Mouse (Mus musculus): ENCODE measurements at regions not wholly inside any gene's neighbourhood (a gene's known extent, or its start where the extent isn't known, plus 50 kb on each side); places are given as distances from the start of the nearest gene placed in this dataset.
A peak's percentile ranks its signal among the peaks of the same experiment; 100 is the strongest.
"Not testable (repeated sequence)": the region's sequence is repeated elsewhere in the genome, so short reads cannot be mapped to it uniquely, and the experiment has no call there.

DNA sequence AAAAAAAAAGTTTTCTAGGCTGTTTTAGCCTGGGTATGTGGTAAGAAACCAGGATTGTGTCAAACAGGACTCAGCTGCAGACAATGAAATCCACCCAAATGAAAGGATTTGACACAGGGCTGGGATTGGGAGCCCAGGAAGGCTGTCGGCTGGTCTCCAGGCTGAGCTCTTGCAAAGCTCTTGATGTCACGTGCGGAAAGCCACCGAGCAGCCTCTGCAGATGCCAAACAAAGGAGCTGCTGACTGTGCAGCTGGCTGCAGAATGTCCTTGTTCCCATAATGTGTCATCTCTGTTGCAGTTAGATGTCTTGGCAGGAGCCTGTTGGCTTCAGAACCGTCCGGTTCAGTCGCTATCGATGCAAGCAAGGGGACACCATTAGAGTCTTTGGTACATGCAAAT, 56.1 kb downstream of the Bbs10 start:
- Histone ChIP-seq H3K27ac (ENCODE audit: low read length) (no peak overlapping the region), H3K9ac (replicated peaks; ENCODE audit: low read depth, low read length) (no peak overlapping the region), H3K36me3 (ENCODE audit: control insufficient read depth, insufficient read depth, low read length) (no peaks in the 10 kb centered on the region), H3K4me2 (replicated peaks; ENCODE audit: low read depth, low read length) (no peak overlapping the region), H3K4me1 (ENCODE audit: control insufficient read depth, insufficient read depth, low read length) (no peaks in the 10 kb centered on the region), H3K4me3 (ENCODE audit: low read depth, low read length) (no peak overlapping the region), H3K27me3 (ENCODE audit: control insufficient read depth, insufficient read depth, low read length) (no peaks in the 10 kb centered on the region), H3K9me3 (ENCODE audit: control insufficient read depth, low read depth, low read length) (no peaks in the 10 kb centered on the region)
- WGBS: 68% methylated on average over 8 of the region's 8 CpGs
- ATAC-seq (ENCODE audit: insufficient number of reproducible peaks, insufficient read depth, low FRiP score, low read depth): no peak

DNA sequence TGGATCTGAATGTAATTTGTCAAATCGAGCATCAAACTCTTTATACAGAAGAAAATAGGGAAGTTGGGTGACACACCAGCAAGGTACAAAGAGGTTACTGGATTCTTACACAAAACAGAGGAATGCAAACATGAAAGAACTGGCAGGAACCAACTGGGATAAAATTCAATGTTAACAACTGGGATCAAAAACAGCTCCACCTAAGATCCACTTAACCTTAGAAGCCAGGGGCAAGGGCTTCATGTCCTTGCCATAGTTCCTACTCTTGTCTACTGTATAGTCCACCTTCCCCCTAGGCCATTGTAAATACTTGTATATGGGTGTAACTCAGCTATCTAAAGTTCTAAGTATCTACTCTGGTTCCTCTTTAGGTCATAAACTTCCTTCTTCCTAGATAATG, 59.9 kb downstream of the Bbs10 start:
- not testable (repeated sequence) for H3K9ac ChIP-seq (replicated peaks; ENCODE audit: low read depth, low read length); H3K4me3 ChIP-seq (ENCODE audit: low read depth, low read length); H3K36me3 ChIP-seq (ENCODE audit: control insufficient read depth, insufficient read depth, low read length); ATAC-seq (ENCODE audit: insufficient number of reproducible peaks, insufficient read depth, low FRiP score, low read depth); H3K4me1 ChIP-seq (ENCODE audit: control insufficient read depth, insufficient read depth, low read length); H3K4me2 ChIP-seq (replicated peaks; ENCODE audit: low read depth, low read length); H3K27ac ChIP-seq (ENCODE audit: low read length); H3K27me3 ChIP-seq (ENCODE audit: control insufficient read depth, insufficient read depth, low read length); H3K9me3 ChIP-seq (ENCODE audit: control insufficient read depth, low read depth, low read length)
- 81% methylated on average over 1 of the region's 1 CpGs for WGBS

DNA sequence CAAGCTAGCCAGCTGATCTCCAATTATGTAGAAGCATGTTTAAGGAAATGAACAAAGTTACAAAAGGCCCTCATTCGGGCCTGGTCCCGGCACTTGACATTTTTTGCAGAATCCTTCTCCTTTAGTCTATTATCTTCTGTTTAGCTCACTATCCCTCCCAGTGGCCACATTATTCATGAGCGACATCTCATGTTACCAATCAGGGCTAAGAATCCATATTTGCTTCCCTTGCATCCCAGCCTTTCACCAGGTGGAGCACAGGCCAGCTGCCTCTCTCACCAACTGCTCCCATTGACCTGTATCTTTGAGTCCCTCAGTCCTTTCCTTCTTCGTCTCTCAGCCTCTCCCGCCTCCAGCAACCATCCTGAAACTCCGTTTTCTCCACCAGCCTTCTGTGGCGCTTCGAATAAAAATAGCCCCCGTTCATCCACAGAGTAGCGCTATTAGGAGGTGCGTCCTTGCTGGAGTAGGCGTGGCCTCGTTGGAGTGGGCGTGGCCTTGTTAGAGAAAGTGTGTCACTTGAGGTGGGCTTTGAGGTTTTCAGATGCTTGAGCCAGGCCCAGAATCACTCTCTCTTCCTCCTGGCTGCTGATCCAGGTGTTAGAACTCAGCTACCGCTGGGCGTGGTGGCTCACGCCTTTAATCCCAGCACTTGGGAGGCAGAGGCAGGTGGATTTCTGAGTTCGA, 63.4 kb downstream of the Bbs10 start:
- Histone ChIP-seq H3K27me3 (ENCODE audit: control insufficient read depth, insufficient read depth, low read length) (no peaks in the 10 kb centered on the region), H3K27ac (ENCODE audit: low read length) (no peak overlapping the region), H3K9ac (replicated peaks; ENCODE audit: low read depth, low read length) (no peak overlapping the region), H3K4me1 (ENCODE audit: control insufficient read depth, insufficient read depth, low read length) (peaks cover 6% of the 10 kb centered on the region; the same call in 1 of the 2 replicates), H3K4me2 (replicated peaks; ENCODE audit: low read depth, low read length) (no peak overlapping the region), H3K4me3 (ENCODE audit: low read depth, low read length) (no peak overlapping the region), H3K36me3 (ENCODE audit: control insufficient read depth, insufficient read depth, low read length) (no peaks in the 10 kb centered on the region), H3K9me3 (ENCODE audit: control insufficient read depth, low read depth, low read length) (no peaks in the 10 kb centered on the region)
- 90% methylated on average over 18 of the region's 18 CpGs for WGBS
- no peak for ATAC-seq (ENCODE audit: insufficient number of reproducible peaks, insufficient read depth, low FRiP score, low read depth)

DNA sequence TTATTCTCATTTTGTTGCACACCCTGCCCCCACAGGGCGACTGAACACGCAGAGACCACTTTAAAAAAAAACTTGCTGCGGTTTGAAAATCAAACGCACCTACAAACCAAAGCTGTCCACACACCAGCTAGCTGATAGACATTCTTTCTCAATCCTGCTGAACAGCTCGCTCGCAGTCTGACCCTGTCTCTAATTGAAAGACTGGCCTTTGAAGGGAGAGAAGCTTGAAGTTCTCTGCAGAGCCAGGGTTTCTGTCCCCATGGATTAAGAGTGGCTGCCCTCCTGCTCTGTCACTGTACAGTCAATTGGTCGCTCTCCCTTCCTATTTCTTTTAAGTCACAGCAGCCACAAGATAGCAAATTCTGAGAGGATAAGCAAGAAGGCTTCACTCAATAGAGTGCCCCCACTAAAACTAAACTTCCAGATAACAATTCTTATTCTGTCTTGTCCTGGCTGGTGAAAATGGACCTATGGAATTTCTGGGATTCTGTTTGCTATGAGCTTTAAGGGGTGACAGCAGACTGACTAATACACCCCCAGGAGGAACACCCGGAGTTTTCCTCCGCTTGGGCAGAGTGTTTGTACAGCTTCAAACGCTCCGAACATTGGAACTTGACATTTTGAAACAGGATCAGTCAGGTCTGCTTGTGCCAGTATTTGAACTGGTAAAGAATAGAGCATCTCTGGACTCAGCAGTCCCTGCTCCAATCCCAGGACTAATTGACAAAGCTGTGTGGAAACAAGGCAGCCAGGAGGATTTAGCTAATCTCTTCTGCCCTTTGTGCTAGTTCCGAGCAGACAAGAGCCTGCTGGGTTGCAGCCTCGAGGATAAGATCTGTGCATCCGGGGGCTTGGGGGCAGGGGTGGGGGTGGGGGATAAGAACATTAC, 65.5 kb downstream of the Bbs10 start:
- H3K9ac ChIP-seq (replicated peaks; ENCODE audit: low read depth, low read length): no peak overlapping the region
- 31% methylated on average over 14 of the region's 14 CpGs for WGBS
- no peaks in the 10 kb centered on the region for H3K27me3 ChIP-seq (ENCODE audit: control insufficient read depth, insufficient read depth, low read length)
- H3K4me3 ChIP-seq (ENCODE audit: low read depth, low read length): no peak overlapping the region
- H3K36me3 ChIP-seq (ENCODE audit: control insufficient read depth, insufficient read depth, low read length): no peaks in the 10 kb centered on the region
- H3K4me1 ChIP-seq (ENCODE audit: control insufficient read depth, insufficient read depth, low read length): peaks cover 6% of the 10 kb centered on the region; the same call in 1 of the 2 replicates
- H3K9me3 ChIP-seq (ENCODE audit: control insufficient read depth, low read depth, low read length): no peaks in the 10 kb centered on the region
- H3K4me2 ChIP-seq (replicated peaks; ENCODE audit: low read depth, low read length): no peak overlapping the region
- H3K27ac ChIP-seq (ENCODE audit: low read length): no peak overlapping the region
- ATAC-seq (ENCODE audit: insufficient number of reproducible peaks, insufficient read depth, low FRiP score, low read depth): peak; percentile 30; the same call in 1 of the 2 replicates

DNA sequence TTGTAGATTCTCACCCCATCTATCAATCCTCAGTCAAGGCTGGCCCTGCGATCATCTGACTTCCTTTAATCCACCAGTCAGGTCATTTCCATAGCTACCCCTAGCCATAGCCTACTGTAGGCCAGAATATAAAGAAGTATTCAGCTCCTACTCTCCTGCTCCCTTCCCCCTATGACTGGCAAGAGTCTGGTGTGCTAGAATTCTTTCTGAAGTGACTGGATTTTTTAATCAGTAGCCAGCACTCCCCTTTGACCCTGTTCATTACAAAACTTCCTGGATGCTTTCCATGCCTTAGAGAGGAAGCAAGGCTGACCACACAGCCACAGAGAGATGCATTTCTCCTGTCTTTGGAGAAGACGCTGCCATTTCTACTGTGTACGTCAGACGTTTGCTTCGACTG, 66.5 kb downstream of the Bbs10 start:
- Histone ChIP-seq H3K4me3 (ENCODE audit: low read depth, low read length) (no peak overlapping the region), H3K27ac (ENCODE audit: low read length) (no peak overlapping the region), H3K4me1 (ENCODE audit: control insufficient read depth, insufficient read depth, low read length) (peaks cover 6% of the 10 kb centered on the region; the same call in 1 of the 2 replicates), H3K9ac (replicated peaks; ENCODE audit: low read depth, low read length) (no peak overlapping the region), H3K27me3 (ENCODE audit: control insufficient read depth, insufficient read depth, low read length) (no peaks in the 10 kb centered on the region), H3K4me2 (replicated peaks; ENCODE audit: low read depth, low read length) (no peak overlapping the region), H3K9me3 (ENCODE audit: control insufficient read depth, low read depth, low read length) (no peaks in the 10 kb centered on the region), H3K36me3 (ENCODE audit: control insufficient read depth, insufficient read depth, low read length) (no peaks in the 10 kb centered on the region)
- 60% methylated on average over 5 of the region's 5 CpGs for WGBS
- ATAC-seq (ENCODE audit: insufficient number of reproducible peaks, insufficient read depth, low FRiP score, low read depth): no peak

DNA sequence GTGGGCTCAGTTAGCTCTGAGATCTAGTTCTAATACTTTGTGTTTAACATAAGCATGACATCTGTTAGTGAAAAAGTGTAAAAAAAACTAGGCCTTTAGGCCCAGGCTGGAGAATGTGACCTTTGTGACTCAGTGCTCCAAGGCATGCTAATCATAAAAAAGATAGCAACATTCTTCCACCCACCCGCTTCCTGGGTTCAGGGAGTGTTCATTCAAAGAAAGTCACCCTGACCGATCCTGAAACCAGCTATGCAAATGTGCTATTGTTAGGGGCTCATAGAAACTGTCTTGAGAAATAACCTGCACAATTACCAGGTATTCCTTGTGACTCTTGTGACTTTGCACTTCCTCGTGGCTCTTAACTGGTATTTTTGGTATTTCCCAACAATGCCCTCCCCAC, 70.6 kb downstream of the Bbs10 start:
- not testable (repeated sequence) for H3K9me3 ChIP-seq (ENCODE audit: control insufficient read depth, low read depth, low read length); H3K27ac ChIP-seq (ENCODE audit: low read length); H3K4me3 ChIP-seq (ENCODE audit: low read depth, low read length); H3K9ac ChIP-seq (replicated peaks; ENCODE audit: low read depth, low read length); H3K36me3 ChIP-seq (ENCODE audit: control insufficient read depth, insufficient read depth, low read length); H3K27me3 ChIP-seq (ENCODE audit: control insufficient read depth, insufficient read depth, low read length); H3K4me2 ChIP-seq (replicated peaks; ENCODE audit: low read depth, low read length); ATAC-seq (ENCODE audit: insufficient number of reproducible peaks, insufficient read depth, low FRiP score, low read depth); H3K4me1 ChIP-seq (ENCODE audit: control insufficient read depth, insufficient read depth, low read length)
- 71% methylated on average over 3 of the region's 3 CpGs for WGBS

DNA sequence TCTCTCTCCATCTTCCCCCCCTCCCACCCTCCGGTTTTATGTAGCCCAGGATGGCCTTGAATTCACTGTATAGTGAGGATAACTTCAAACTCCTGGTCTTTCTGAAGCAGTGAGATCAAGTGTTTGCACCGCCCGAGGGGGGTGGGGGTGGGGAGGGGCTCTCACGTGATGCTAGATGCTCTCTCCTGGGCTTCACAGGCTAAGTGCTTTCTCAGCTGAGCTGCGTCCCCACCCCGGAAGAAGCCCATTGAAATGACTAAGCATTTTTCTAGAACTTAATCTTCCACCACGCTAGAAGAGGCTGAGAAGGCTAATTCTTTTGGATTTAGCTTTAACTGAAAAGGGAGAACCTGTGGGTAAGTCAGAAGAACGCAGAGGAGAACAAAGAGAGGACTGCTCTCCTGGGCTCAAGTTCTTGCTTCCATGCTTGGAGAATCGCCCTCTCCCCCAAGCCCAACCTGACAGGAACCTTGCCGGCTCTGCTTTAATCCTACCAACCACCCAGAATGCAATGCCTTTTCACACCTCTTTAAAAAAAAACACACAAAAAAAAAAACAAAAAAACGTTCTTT, 79.7 kb downstream of the Bbs10 start:
- Histone ChIP-seq H3K27ac (ENCODE audit: low read length) (no peak overlapping the region), H3K4me3 (ENCODE audit: low read depth, low read length) (no peak overlapping the region), H3K36me3 (ENCODE audit: control insufficient read depth, insufficient read depth, low read length) (no peaks in the 10 kb centered on the region), H3K9ac (replicated peaks; ENCODE audit: low read depth, low read length) (no peak overlapping the region), H3K4me2 (replicated peaks; ENCODE audit: low read depth, low read length) (no peak overlapping the region), H3K27me3 (ENCODE audit: control insufficient read depth, insufficient read depth, low read length) (no peaks in the 10 kb centered on the region), H3K9me3 (ENCODE audit: control insufficient read depth, low read depth, low read length) (no peaks in the 10 kb centered on the region), H3K4me1 (ENCODE audit: control insufficient read depth, insufficient read depth, low read length) (no peaks in the 10 kb centered on the region)
- 39% methylated on average over 11 of the region's 11 CpGs for WGBS
- ATAC-seq (ENCODE audit: insufficient number of reproducible peaks, insufficient read depth, low FRiP score, low read depth): no peak

DNA sequence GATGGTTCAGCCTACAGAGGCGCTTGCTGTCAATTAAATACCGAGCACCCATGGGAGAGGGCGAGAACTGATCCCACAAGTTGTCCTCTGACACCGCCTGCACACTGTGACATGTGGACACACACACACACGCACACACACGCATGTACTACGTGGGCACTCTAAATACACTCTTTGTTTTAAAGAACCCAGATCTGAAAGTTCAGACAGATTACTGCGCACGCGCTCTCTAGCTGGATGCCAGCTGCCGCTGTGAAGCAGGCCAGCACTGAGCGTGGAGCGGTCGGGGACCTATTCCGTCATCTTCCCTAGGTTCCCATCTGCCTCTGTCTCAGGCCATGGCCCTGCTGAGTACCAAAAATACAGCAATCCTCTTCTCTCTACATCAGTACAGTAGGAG, 83.2 kb downstream of the Bbs10 start:
- Histone ChIP-seq H3K9me3 (ENCODE audit: control insufficient read depth, low read depth, low read length) (no peaks in the 10 kb centered on the region), H3K27me3 (ENCODE audit: control insufficient read depth, insufficient read depth, low read length) (no peaks in the 10 kb centered on the region), H3K27ac (ENCODE audit: low read length) (no peak overlapping the region), H3K36me3 (ENCODE audit: control insufficient read depth, insufficient read depth, low read length) (no peaks in the 10 kb centered on the region), H3K4me2 (replicated peaks; ENCODE audit: low read depth, low read length) (no peak overlapping the region), H3K4me3 (ENCODE audit: low read depth, low read length) (no peak overlapping the region), H3K4me1 (ENCODE audit: control insufficient read depth, insufficient read depth, low read length) (no peaks in the 10 kb centered on the region), H3K9ac (replicated peaks; ENCODE audit: low read depth, low read length) (no peak overlapping the region)
- 66% methylated on average over 15 of the region's 15 CpGs for WGBS
- peak; percentile 57; the same call in 1 of the 2 replicates for ATAC-seq (ENCODE audit: insufficient number of reproducible peaks, insufficient read depth, low FRiP score, low read depth)
